Mouse (Mus musculus) limb, embryonic 15.5 days (tissue): ENCODE data around the gene Ngf. TPM values are rescaled to one million over a fixed set of nuclear protein-coding genes. Genes with fewer than 3 reads are reported as not detected.

Experiments
- ATAC-seq: fragments of 200-750 bp; cut with Nextera tagmentation; 2 replicates; pipeline ENCODE4 v1.8.0; 2017; ENCODE audit warnings: low read depth, moderate TSS enrichment; ENCODE audit not compliant: insufficient number of reproducible peaks, low FRiP score, low TSS enrichment
- H3K27ac ChIP-seq: fragments of 300-500 bp; sonication (generic); 2 replicates; pipeline ENCODE4 v1.5.1; 2015; ENCODE audit warnings: moderate library complexity, mild to moderate bottlenecking, inconsistent platforms
- H3K27me3 ChIP-seq: fragments of 300-500 bp; sonication (generic); 2 replicates; pipeline ENCODE4 v1.6.1; 2015; ENCODE audit warnings: inconsistent platforms
- H3K36me3 ChIP-seq: fragments of 300-500 bp; sonication (generic); 2 replicates; pipeline ENCODE4 v1.6.1; 2015; ENCODE audit warnings: inconsistent platforms
- H3K4me1 ChIP-seq: fragments of 300-500 bp; sonication (generic); 2 replicates; pipeline ENCODE4 v1.6.1; 2015; ENCODE audit warnings: inconsistent platforms
- H3K4me2 ChIP-seq: fragments of 300-500 bp; sonication (generic); 2 replicates; pipeline ENCODE4 v1.6.1; 2015; ENCODE audit warnings: mild to moderate bottlenecking, inconsistent platforms
- H3K4me3 ChIP-seq: fragments of 300-500 bp; sonication (generic); 2 replicates; pipeline ENCODE4 v1.5.1; 2015; ENCODE audit warnings: mild to moderate bottlenecking, inconsistent platforms
- H3K9ac ChIP-seq: fragments of 300-500 bp; sonication (generic); 2 replicates; pipeline ENCODE4 v1.6.1; 2015; ENCODE audit warnings: inconsistent platforms
- H3K9me3 ChIP-seq: fragments of 300-500 bp; sonication (generic); 2 replicates; pipeline ENCODE4 v1.6.1; 2016; ENCODE audit warnings: inconsistent platforms
- WGBS: fragments of 180-500 bp; shearing (Covaris S2); methylation state at CpG from one replicate; pipeline ENCODE4 v1.1.7; 2015; 5-methylcytosine and 5-hydroxymethylcytosine counted together
- polyA plus RNA-seq: library from polyadenylated mRNA; unstranded; fragments of >200 nt; fragmentation: Nextera tagmentation; extraction: Ambion mirVana; gene quantifications from 2 replicates; pipeline ENCODE4 v1.2.1, GENCODE M21; 2015

The Ngf gene
- polyA plus RNA-seq, 1 experiment from 2014 or later: 11.1 TPM

- Histone ChIP-seq H3K36me3 (no peaks in the 10 kb centered on the region), H3K9ac (no peak overlapping the region), H3K9me3 (no peaks in the 10 kb centered on the region), H3K27me3 (no peaks in the 10 kb centered on the region), H3K27ac (no peak overlapping the region), H3K4me2 (no peak overlapping the region), H3K4me1 (peaks cover 32% of the 10 kb centered on the region), H3K4me3 (no peak overlapping the region)
- WGBS: 79% methylated on average over 3 of the region's 3 CpGs
- ATAC-seq: no peak
Observed at GRCm38 (mm10) chr3:102509601-102510000, 39.9 kb downstream of the Ngf start.

GRCm38 (mm10) chr3:102516937-102517336 is 47.2 kb downstream of the Ngf start:
- H3K4me1 ChIP-seq: peaks cover 8% of the 10 kb centered on the region; the same call in 1 of the 2 replicates

GRCm38 (mm10) chr3:102521061-102521460 is 51.3 kb downstream of the Ngf start:
- 42% methylated on average over 5 of the region's 5 CpGs for WGBS
- Histone ChIP-seq H3K36me3 (peaks cover 11% of the 10 kb centered on the region; the same call in 1 of the 2 replicates), H3K27ac (no peak overlapping the region), H3K9ac (no peak overlapping the region), H3K4me3 (no peak overlapping the region), H3K4me1 (peaks cover 20% of the 10 kb centered on the region), H3K27me3 (no peaks in the 10 kb centered on the region), H3K9me3 (no peaks in the 10 kb centered on the region), H3K4me2 (no peak overlapping the region)
- ATAC-seq: no peak

More at GRCm38 (mm10) chr3:102516937-102517336, 47.2 kb downstream of the Ngf start:
- H3K9ac ChIP-seq: no peak overlapping the region
- no peak overlapping the region for H3K4me3 ChIP-seq
- no peak overlapping the region for H3K4me2 ChIP-seq
- H3K27ac ChIP-seq: no peak overlapping the region
- ATAC-seq: no peak
- H3K27me3 ChIP-seq: no peaks in the 10 kb centered on the region
- 77% methylated on average over 4 of the region's 4 CpGs for WGBS
- H3K9me3 ChIP-seq: no peaks in the 10 kb centered on the region
- peaks cover 11% of the 10 kb centered on the region; the same call in 1 of the 2 replicates for H3K36me3 ChIP-seq

GRCm38 (mm10) chr3:102523711-102524110 is 54.0 kb downstream of the Ngf start:
- Histone ChIP-seq H3K4me3 (no peak overlapping the region), H3K9ac (no peak overlapping the region), H3K4me1 (peaks cover 38% of the 10 kb centered on the region), H3K9me3 (no peaks in the 10 kb centered on the region), H3K4me2 (no peak overlapping the region), H3K27me3 (no peaks in the 10 kb centered on the region), H3K27ac (no peak overlapping the region), H3K36me3 (peaks cover 11% of the 10 kb centered on the region; the same call in 1 of the 2 replicates)
- WGBS: 90% methylated on average over 2 of the region's 2 CpGs
- ATAC-seq: no peak

GRCm38 (mm10) chr3:102524951-102525350 is 55.2 kb downstream of the Ngf start:
- ATAC-seq: no peak
- H3K9ac ChIP-seq: no peak overlapping the region
- H3K27me3 ChIP-seq: no peaks in the 10 kb centered on the region
- H3K4me3 ChIP-seq: no peak overlapping the region
- H3K4me1 ChIP-seq: peaks cover 41% of the 10 kb centered on the region
- H3K27ac ChIP-seq: peak overlapping the region; percentile 38; the same call in 1 of the 2 replicates
- H3K4me2 ChIP-seq: no peak overlapping the region
- WGBS: 27% methylated on average over 7 of the region's 7 CpGs
- H3K36me3 ChIP-seq: peaks cover 7% of the 10 kb centered on the region; the same call in 1 of the 2 replicates
- no peaks in the 10 kb centered on the region for H3K9me3 ChIP-seq

- Histone ChIP-seq H3K4me1 (peaks cover 39% of the 10 kb centered on the region), H3K27me3 (no peaks in the 10 kb centered on the region), H3K27ac (peak overlapping the region; percentile 67), H3K9me3 (no peaks in the 10 kb centered on the region), H3K9ac (no peak overlapping the region), H3K4me2 (peak overlapping the region; percentile 41), H3K36me3 (no peaks in the 10 kb centered on the region), H3K4me3 (no peak overlapping the region)
- WGBS: 34% methylated on average over 8 of the region's 8 CpGs
- ATAC-seq: no peak
Observed at GRCm38 (mm10) chr3:102525856-102526255, 56.1 kb downstream of the Ngf start.

GRCm38 (mm10) chr3:102526481-102526880 is 56.8 kb downstream of the Ngf start:
- no peak overlapping the region for H3K9ac ChIP-seq
- no peaks in the 10 kb centered on the region for H3K27me3 ChIP-seq
- no peaks in the 10 kb centered on the region for H3K36me3 ChIP-seq
- H3K4me1 ChIP-seq: peaks cover 33% of the 10 kb centered on the region
- peak overlapping the region; percentile 67 for H3K27ac ChIP-seq
- WGBS: 19% methylated on average over 6 of the region's 6 CpGs
- peak overlapping the region; percentile 15 for H3K4me3 ChIP-seq
- ATAC-seq: 0 out of 2 replicates have a peak, but pooled peaks have one; percentile 66
- peak overlapping the region; percentile 41 for H3K4me2 ChIP-seq
- H3K9me3 ChIP-seq: no peaks in the 10 kb centered on the region

GRCm38 (mm10) chr3:102534744-102535143 is 65.0 kb downstream of the Ngf start:
- Histone ChIP-seq H3K9me3 (no peaks in the 10 kb centered on the region), H3K27ac (no peak overlapping the region), H3K4me1 (no peaks in the 10 kb centered on the region), H3K36me3 (no peaks in the 10 kb centered on the region), H3K9ac (no peak overlapping the region), H3K4me3 (no peak overlapping the region), H3K27me3 (no peaks in the 10 kb centered on the region), H3K4me2 (no peak overlapping the region)
- no peak for ATAC-seq
- 96% methylated on average over 1 of the region's 1 CpGs for WGBS

- H3K9ac ChIP-seq: no peak overlapping the region
- WGBS: 70% methylated on average over 5 of the region's 5 CpGs
- H3K4me3 ChIP-seq: no peak overlapping the region
- no peaks in the 10 kb centered on the region for H3K36me3 ChIP-seq
- no peaks in the 10 kb centered on the region for H3K27me3 ChIP-seq
- ATAC-seq: no peak
- H3K9me3 ChIP-seq: no peaks in the 10 kb centered on the region
- H3K4me1 ChIP-seq: no peaks in the 10 kb centered on the region
- no peak overlapping the region for H3K4me2 ChIP-seq
- H3K27ac ChIP-seq: no peak overlapping the region
Observed at GRCm38 (mm10) chr3:102543646-102544045, 73.9 kb downstream of the Ngf start.

- Histone ChIP-seq H3K27ac (no peak overlapping the region), H3K4me3 (no peak overlapping the region), H3K4me2 (no peak overlapping the region), H3K36me3 (no peaks in the 10 kb centered on the region), H3K4me1 (no peaks in the 10 kb centered on the region), H3K27me3 (no peaks in the 10 kb centered on the region), H3K9me3 (no peaks in the 10 kb centered on the region), H3K9ac (no peak overlapping the region)
- WGBS: 85% methylated on average over 5 of the region's 5 CpGs
- no peak for ATAC-seq
Observed at GRCm38 (mm10) chr3:102547536-102547935, 77.8 kb downstream of the Ngf start.

- Histone ChIP-seq H3K4me1 (no peaks in the 10 kb centered on the region), H3K4me3 (no peak overlapping the region), H3K4me2 (no peak overlapping the region), H3K9me3 (no peaks in the 10 kb centered on the region), H3K36me3 (no peaks in the 10 kb centered on the region), H3K27me3 (no peaks in the 10 kb centered on the region), H3K9ac (no peak overlapping the region), H3K27ac (no peak overlapping the region)
- ATAC-seq: no peak
- WGBS: 50% methylated on average over 6 of the region's 6 CpGs
Observed at GRCm38 (mm10) chr3:102553935-102554670, 84.4 kb downstream of the Ngf start.

GRCm38 (mm10) chr3:102556108-102556507 is 86.4 kb downstream of the Ngf start:
- Histone ChIP-seq H3K27ac (no peak overlapping the region), H3K27me3 (no peaks in the 10 kb centered on the region), H3K4me1 (no peaks in the 10 kb centered on the region), H3K9me3 (no peaks in the 10 kb centered on the region), H3K4me2 (no peak overlapping the region), H3K36me3 (no peaks in the 10 kb centered on the region), H3K4me3 (no peak overlapping the region), H3K9ac (no peak overlapping the region)
- WGBS: 32% methylated on average over 1 of the region's 1 CpGs
- no peak for ATAC-seq
